Mouse (Mus musculus) myocyte (in vitro differentiated cells): ENCODE data around the gene Tsfm.

Experiments
- CEBPB ChIP-seq: IDR thresholded peaks from 2 replicates; pipeline ENCODE4 v1.6.1; 2011; ENCODE audit warnings: mild to moderate bottlenecking, moderate library complexity; ENCODE audit not compliant: poor library complexity, insufficient read depth, severe bottlenecking
- E2F4 ChIP-seq: IDR thresholded peaks from one replicate; pipeline ENCODE4 v1.6.1; 2011; ENCODE audit warnings: mild to moderate bottlenecking, control low read depth, moderate library complexity; ENCODE audit not compliant: insufficient read depth
- MAX ChIP-seq: IDR thresholded peaks from one replicate; pipeline ENCODE4 v1.6.1; 2011; ENCODE audit warnings: low read depth, mild to moderate bottlenecking, control low read depth
- MYOG ChIP-seq, 3 experiments: IDR thresholded peaks; one replicate each; pipeline ENCODE4 v1.6.1; 2011; ENCODE audit warnings: control low read depth in 2 of 3, low read depth in 2 of 3, mild to moderate bottlenecking in 2 of 3; ENCODE audit not compliant: insufficient read length in 2 of 3, control insufficient read depth in 1 of 3, insufficient read depth in 1 of 3
- POLR2A ChIP-seq: IDR thresholded peaks from one replicate; pipeline ENCODE4 v1.6.1; 2011; ENCODE audit warnings: low read depth, mild to moderate bottlenecking, control low read depth, moderate library complexity; ENCODE audit not compliant: insufficient read length
- POLR2AphosphoS2 ChIP-seq: IDR thresholded peaks from one replicate; pipeline ENCODE4 v1.6.1; 2011; ENCODE audit warnings: low read depth, control low read depth; ENCODE audit not compliant: insufficient read length
- SRF ChIP-seq: IDR thresholded peaks from one replicate; pipeline ENCODE4 v1.6.1; 2011; ENCODE audit warnings: low read depth; ENCODE audit not compliant: control insufficient read depth, insufficient read length
- TCF12 ChIP-seq: IDR thresholded peaks from one replicate; pipeline ENCODE4 v1.6.1; 2011; ENCODE audit warnings: mild to moderate bottlenecking, control low read depth; ENCODE audit not compliant: poor library complexity, insufficient read depth, severe bottlenecking
- USF1 ChIP-seq: IDR thresholded peaks from one replicate; pipeline ENCODE4 v1.6.1; 2011; ENCODE audit warnings: low read depth, mild to moderate bottlenecking, control low read depth, moderate library complexity

GRCm38 (mm10) chr10:127033301-127033741 is 2.7 kb upstream of the Tsfm start:
- TF ChIP-seq POLR2AphosphoS2 (no peak), MYOG (IDR thresholded peaks at IDR 0.05; ENCODE audit: control insufficient read depth in 1 of 3, insufficient read depth in 1 of 3, insufficient read length in 2 of 3, low read depth in 2 of 3) (no peak), POLR2A (no peak), MAX (no peak), USF1 (no peak), SRF (no peak), TCF12 (no peak), CEBPB (no peak), E2F4 (no peak)
